Mouse (Mus musculus) embryonic fibroblast, embryonic 13.5 days (primary cell): Measurements from ENCODE around the gene Slc5a11.

Experiments
- CTCF ChIP-seq: IDR thresholded peaks from 2 replicates; pipeline ENCODE4 v1.5.1; 2011; ENCODE audit warnings: mild to moderate bottlenecking, control low read depth, low read length, moderate library complexity, borderline replicate concordance; ENCODE audit not compliant: insufficient read depth
- POLR2A ChIP-seq: IDR thresholded peaks from 2 replicates; pipeline ENCODE4 v1.6.1; 2011; ENCODE audit warnings: low read depth, mild to moderate bottlenecking, control low read depth, low read length, moderate library complexity

- TF ChIP-seq POLR2A (no peak), CTCF (no peak)
Measured at GRCm38 (mm10) chr7:123211461-123211860, 3.1 kb upstream of the Slc5a11 start.
